Mouse (Mus musculus): ENCODE data around the gene Sesn2. TPM values are rescaled to one million over a fixed set of nuclear protein-coding genes. Genes with fewer than 3 reads are reported as not detected.

Sesn2 gene
- polyA plus RNA-seq, 1 experiment = 21.5 TPM

DNA sequence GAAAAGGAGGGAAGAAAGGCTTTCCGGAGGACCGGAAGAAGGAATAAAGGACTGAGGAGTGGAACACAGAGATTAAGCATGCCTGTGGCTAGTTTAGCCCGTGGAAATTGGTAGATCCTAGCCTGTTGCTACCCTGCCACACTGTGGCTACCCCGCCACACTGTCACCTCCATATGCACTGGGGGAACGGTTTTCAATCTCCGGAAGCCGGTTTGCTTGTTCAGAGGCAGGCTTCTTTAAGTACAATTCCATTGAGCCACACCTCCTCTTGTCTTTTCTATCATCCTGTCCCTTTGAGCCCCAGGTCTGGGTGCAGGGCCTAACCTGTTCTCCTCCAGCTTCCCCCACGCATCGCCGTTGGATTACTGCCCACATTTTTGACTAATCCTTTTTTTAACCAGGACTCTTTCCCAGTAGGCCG, 14.0 kb upstream of the Sesn2 start:
- H3K79me2 ChIP-seq (ENCODE audit: control insufficient read depth, insufficient read depth) = no peaks in the 10 kb centered on the region
- H3K27me3 ChIP-seq (ENCODE audit: control insufficient read depth, insufficient read depth, insufficient read length) = no peaks in the 10 kb centered on the region
- H3ac ChIP-seq (ENCODE audit: control insufficient read depth, insufficient read length, low read depth) = no peak overlapping the region
- no peak overlapping the region for H3K4me3 ChIP-seq (ENCODE audit: insufficient read depth, poor library complexity, severe bottlenecking)
- no peaks in the 10 kb centered on the region for H3K36me3 ChIP-seq (ENCODE audit: control insufficient read depth, insufficient read depth)
- H3K79me3 ChIP-seq (ENCODE audit: low read depth) = no peaks in the 10 kb centered on the region
- TF ChIP-seq CTCF (IDR thresholded peaks at IDR 0.05; ENCODE audit: control insufficient read depth, insufficient read depth, insufficient read length) = no peak
- no peak for TF ChIP-seq FOSL1 (IDR thresholded peaks at IDR 0.05; ENCODE audit: insufficient read depth, low read length, poor library complexity, severe bottlenecking)
- no peak for TF ChIP-seq USF1 (IDR thresholded peaks at IDR 0.05; ENCODE audit: low read depth)
- TF ChIP-seq MYOD1 (IDR thresholded peaks at IDR 0.05; ENCODE audit: control insufficient read depth, insufficient read length, low read depth) = no peak
- TF ChIP-seq CEBPB (IDR thresholded peaks at IDR 0.05; ENCODE audit: low read depth) = no peak
- TF ChIP-seq MYOG (IDR thresholded peaks at IDR 0.05; ENCODE audit: control insufficient read depth, extremely low read depth, insufficient read length) = no peak
- TF ChIP-seq MAX (IDR thresholded peaks at IDR 0.05) = no peak

DNA sequence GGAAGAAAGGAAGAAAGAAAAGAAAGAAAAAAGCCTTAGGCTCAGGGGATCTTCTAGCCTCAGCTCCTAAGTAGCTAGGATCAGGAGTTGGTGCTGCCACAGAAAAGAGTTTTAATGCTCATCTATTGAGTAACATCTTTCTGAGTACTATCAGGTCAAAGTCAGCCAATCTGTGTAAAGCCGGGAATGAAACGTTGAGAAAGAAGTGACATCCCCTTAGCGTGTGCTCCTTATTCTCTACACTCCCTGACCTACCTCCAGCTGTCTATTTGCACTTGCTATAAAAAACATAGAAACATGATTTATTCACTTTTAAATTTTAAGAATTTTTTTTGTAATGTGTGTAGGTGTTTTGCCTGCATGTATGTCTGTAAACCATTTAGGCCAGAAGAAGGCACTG, 8.9 kb upstream of the Sesn2 start:
- no peak overlapping the region for H3ac ChIP-seq (ENCODE audit: control insufficient read depth, insufficient read length, low read depth)
- no peaks in the 10 kb centered on the region for H3K27me3 ChIP-seq (ENCODE audit: control insufficient read depth, insufficient read depth, insufficient read length)

DNA sequence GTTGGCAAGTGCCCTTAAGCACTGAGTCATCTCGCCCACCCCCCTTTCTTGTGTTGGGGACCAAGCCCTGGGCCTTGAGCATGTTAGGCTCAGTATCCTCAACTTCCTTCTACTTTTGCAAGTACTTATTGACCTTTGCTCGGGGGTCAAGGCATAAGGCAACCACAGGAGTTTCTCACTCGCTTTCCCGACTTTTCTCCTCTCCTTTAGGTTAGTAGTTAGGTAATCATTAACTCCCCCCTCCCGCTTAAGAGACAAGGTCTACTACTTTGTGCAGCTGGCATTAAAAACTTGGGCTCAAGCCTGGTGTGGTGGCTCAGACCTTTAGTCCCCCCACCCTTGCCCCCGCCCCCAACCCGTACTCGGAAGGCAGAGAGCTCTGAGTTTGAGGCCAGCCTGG, 7.8 kb upstream of the Sesn2 start:
- Histone ChIP-seq H3K79me2 (ENCODE audit: control insufficient read depth, insufficient read depth) (no peaks in the 10 kb centered on the region), H3K4me3 (ENCODE audit: insufficient read depth, poor library complexity, severe bottlenecking) (no peak overlapping the region), H3K36me3 (ENCODE audit: control insufficient read depth, insufficient read depth) (no peaks in the 10 kb centered on the region), H3ac (ENCODE audit: control insufficient read depth, insufficient read length, low read depth) (no peak overlapping the region), H3K27me3 (ENCODE audit: control insufficient read depth, insufficient read depth, insufficient read length) (no peaks in the 10 kb centered on the region), H3K79me3 (ENCODE audit: low read depth) (no peaks in the 10 kb centered on the region)
- no peak for TF ChIP-seq MYOD1 (IDR thresholded peaks at IDR 0.05; ENCODE audit: control insufficient read depth, insufficient read length, low read depth)
- TF ChIP-seq FOSL1 (IDR thresholded peaks at IDR 0.05; ENCODE audit: insufficient read depth, low read length, poor library complexity, severe bottlenecking) = no peak
- TF ChIP-seq MYOG (IDR thresholded peaks at IDR 0.05; ENCODE audit: control insufficient read depth, extremely low read depth, insufficient read length) = no peak
- no peak for TF ChIP-seq MAX (IDR thresholded peaks at IDR 0.05)
- TF ChIP-seq CEBPB (IDR thresholded peaks at IDR 0.05; ENCODE audit: low read depth) = no peak
- TF ChIP-seq CTCF (IDR thresholded peaks at IDR 0.05; ENCODE audit: control insufficient read depth, insufficient read depth, insufficient read length) = no peak
- no peak for TF ChIP-seq USF1 (IDR thresholded peaks at IDR 0.05; ENCODE audit: low read depth)

More for the DNA sequence above, 8.9 kb upstream of the Sesn2 start:
- H3K4me3 ChIP-seq (ENCODE audit: insufficient read depth, poor library complexity, severe bottlenecking) = no peak overlapping the region
- TF ChIP-seq MYOG (IDR thresholded peaks at IDR 0.05; ENCODE audit: control insufficient read depth, extremely low read depth, insufficient read length) = no peak
- no peak for TF ChIP-seq USF1 (IDR thresholded peaks at IDR 0.05; ENCODE audit: low read depth)
- no peak for TF ChIP-seq CTCF (IDR thresholded peaks at IDR 0.05; ENCODE audit: control insufficient read depth, insufficient read depth, insufficient read length)
- no peak for TF ChIP-seq FOSL1 (IDR thresholded peaks at IDR 0.05; ENCODE audit: insufficient read depth, low read length, poor library complexity, severe bottlenecking)
- TF ChIP-seq MAX (IDR thresholded peaks at IDR 0.05) = no peak
- H3K79me2 ChIP-seq (ENCODE audit: control insufficient read depth, insufficient read depth) = no peaks in the 10 kb centered on the region
- no peaks in the 10 kb centered on the region for H3K36me3 ChIP-seq (ENCODE audit: control insufficient read depth, insufficient read depth)
- H3K79me3 ChIP-seq (ENCODE audit: low read depth) = no peaks in the 10 kb centered on the region

DNA sequence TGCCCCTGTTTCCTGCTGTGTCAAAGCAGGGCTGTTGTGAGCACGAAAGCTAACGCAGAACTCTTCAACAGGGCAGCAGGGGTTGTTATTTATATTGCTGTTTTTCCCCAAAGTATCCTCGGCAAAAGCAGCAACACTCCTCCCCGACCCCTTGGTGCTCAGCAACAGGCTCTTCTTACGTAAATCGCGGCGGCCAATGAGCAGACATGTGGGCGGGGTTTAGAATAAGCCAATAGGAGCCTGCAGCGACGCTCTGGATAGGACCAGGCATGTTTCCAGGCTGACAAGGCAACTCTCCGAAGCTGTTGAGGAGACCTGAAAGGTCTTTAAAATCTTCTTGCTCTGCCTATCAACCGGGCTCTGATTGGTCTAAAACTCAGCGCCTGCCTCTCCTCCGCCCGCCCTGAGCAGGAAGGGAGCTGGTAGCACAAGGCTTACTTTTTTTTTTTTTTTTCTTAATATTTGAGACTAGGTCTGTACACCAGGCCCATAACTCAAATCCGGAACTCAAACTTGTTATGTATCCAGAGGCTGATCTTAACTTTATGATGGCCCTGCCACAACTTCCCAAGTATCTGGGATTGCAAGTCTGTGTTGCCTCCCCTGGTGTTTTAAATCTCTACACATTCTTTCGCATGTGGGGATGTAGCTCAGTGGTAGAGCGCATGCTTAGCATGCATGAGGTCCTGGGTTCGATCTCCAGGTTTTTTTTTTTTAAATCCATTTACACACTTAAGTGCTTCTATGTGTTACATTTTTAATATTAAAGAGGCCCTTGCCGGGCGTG, 5.3 kb upstream of the Sesn2 start:
- no peak for TF ChIP-seq FOSL1 (IDR thresholded peaks at IDR 0.05; ENCODE audit: insufficient read depth, low read length, poor library complexity, severe bottlenecking)
- peak; percentile 55 for TF ChIP-seq MAX (IDR thresholded peaks at IDR 0.05)
- H3K4me3 ChIP-seq (ENCODE audit: insufficient read depth, poor library complexity, severe bottlenecking) = peak overlapping the region; percentile 37
- H3K79me2 ChIP-seq (ENCODE audit: control insufficient read depth, insufficient read depth) = no peaks in the 10 kb centered on the region
- no peaks in the 10 kb centered on the region for H3K27me3 ChIP-seq (ENCODE audit: control insufficient read depth, insufficient read depth, insufficient read length)
- no peaks in the 10 kb centered on the region for H3K79me3 ChIP-seq (ENCODE audit: low read depth)
- H3ac ChIP-seq (ENCODE audit: control insufficient read depth, insufficient read length, low read depth) = peak overlapping the region; percentile 57
- no peaks in the 10 kb centered on the region for H3K36me3 ChIP-seq (ENCODE audit: control insufficient read depth, insufficient read depth)

DNA sequence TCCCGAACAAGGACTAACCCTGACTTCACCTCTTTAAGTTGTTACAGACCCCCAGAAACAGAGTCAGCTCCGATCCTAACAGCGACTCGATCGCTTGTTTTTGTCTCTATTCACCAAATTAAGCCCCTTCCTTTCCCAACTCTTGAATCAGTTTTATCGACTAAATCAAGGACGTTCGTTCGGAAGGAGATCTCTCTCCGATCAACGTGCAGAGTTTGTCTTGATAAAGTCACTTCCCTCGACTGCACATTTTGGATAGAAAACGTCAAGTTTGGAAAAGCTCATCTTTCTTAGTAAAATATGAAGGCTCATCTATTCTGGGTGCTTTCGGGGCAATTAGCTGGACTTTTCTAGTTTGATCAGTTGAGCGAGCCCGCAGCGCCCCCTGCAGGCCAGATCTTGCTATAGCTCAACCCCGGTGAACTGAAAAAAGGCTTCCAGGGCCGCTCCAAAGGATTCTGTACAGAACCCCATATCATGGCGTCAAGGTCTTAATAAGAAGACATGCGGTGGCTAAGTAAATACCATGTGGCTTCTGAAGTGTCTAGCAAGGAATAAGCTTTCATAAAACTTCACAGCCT, 4.3 kb upstream of the Sesn2 start:
- TF ChIP-seq MYOD1 (IDR thresholded peaks at IDR 0.05; ENCODE audit: control insufficient read depth, insufficient read length, low read depth) (no peak), USF1 (IDR thresholded peaks at IDR 0.05; ENCODE audit: low read depth) (no peak), CTCF (IDR thresholded peaks at IDR 0.05; ENCODE audit: control insufficient read depth, insufficient read depth, insufficient read length) (peak; percentile 18), FOSL1 (IDR thresholded peaks at IDR 0.05; ENCODE audit: insufficient read depth, low read length, poor library complexity, severe bottlenecking) (no peak), MYOG (IDR thresholded peaks at IDR 0.05; ENCODE audit: control insufficient read depth, extremely low read depth, insufficient read length) (no peak), CEBPB (IDR thresholded peaks at IDR 0.05; ENCODE audit: low read depth) (no peak), MAX (IDR thresholded peaks at IDR 0.05) (peak; percentile 13)
- no peaks in the 10 kb centered on the region for H3K27me3 ChIP-seq (ENCODE audit: control insufficient read depth, insufficient read depth, insufficient read length)
- no peaks in the 10 kb centered on the region for H3K79me3 ChIP-seq (ENCODE audit: low read depth)
- H3K36me3 ChIP-seq (ENCODE audit: control insufficient read depth, insufficient read depth) = no peaks in the 10 kb centered on the region
- H3K79me2 ChIP-seq (ENCODE audit: control insufficient read depth, insufficient read depth) = peaks cover 6% of the 10 kb centered on the region
- H3ac ChIP-seq (ENCODE audit: control insufficient read depth, insufficient read length, low read depth) = peak overlapping the region; percentile 41
- peak overlapping the region; percentile 37 for H3K4me3 ChIP-seq (ENCODE audit: insufficient read depth, poor library complexity, severe bottlenecking)

All from C2C12 (cell line).